Mouse (Mus musculus) embryonic facial prominence, embryonic 11.5 days (tissue): ENCODE data around the gene Nol3. TPM values are rescaled to one million over a fixed set of nuclear protein-coding genes. Genes with fewer than 3 reads are reported as not detected.

Source experiments
- ATAC-seq: fragments of 200-750 bp; cut with Nextera tagmentation; replicated peaks from 2 replicates; pipeline ENCODE4 v1.8.0; 2017; ENCODE audit warnings: low read depth; ENCODE audit not compliant: insufficient number of reproducible peaks, low FRiP score, low TSS enrichment
- DNase-seq: peaks from one replicate; pipeline ENCODE4 v3.0.0-alpha.2; 2015; ENCODE audit warnings: low spot score
- H3K27ac ChIP-seq: fragments of 300-500 bp; sonication (generic); replicated peaks from 2 replicates; pipeline ENCODE4 v1.5.1; 2014; ENCODE audit warnings: mild to moderate bottlenecking, low read depth, low read length, control low read depth
- H3K27me3 ChIP-seq: fragments of 300-500 bp; sonication (generic); 2 replicates; pipeline ENCODE4 v1.6.1; 2014; ENCODE audit warnings: mild to moderate bottlenecking, low read length, moderate library complexity, mixed read lengths; ENCODE audit not compliant: control insufficient read depth, insufficient read depth
- H3K36me3 ChIP-seq: fragments of 300-500 bp; sonication (generic); replicated peaks from 2 replicates; pipeline ENCODE4 v1.6.1; 2014; ENCODE audit warnings: low read depth, mild to moderate bottlenecking, low read length, moderate library complexity, mixed read lengths; ENCODE audit not compliant: control insufficient read depth, insufficient read depth
- H3K4me1 ChIP-seq: fragments of 300-500 bp; sonication (generic); 2 replicates; pipeline ENCODE4 v1.6.1; 2014; ENCODE audit warnings: low read length, mixed read lengths; ENCODE audit not compliant: control insufficient read depth, insufficient read depth
- H3K4me2 ChIP-seq: fragments of 300-500 bp; sonication (generic); 2 replicates; pipeline ENCODE4 v1.6.1; 2014; ENCODE audit warnings: low read depth, mild to moderate bottlenecking, control low read depth, low read length, moderate library complexity
- H3K4me3 ChIP-seq: fragments of 300-500 bp; sonication (generic); 2 replicates; pipeline ENCODE4 v1.5.1; 2014; ENCODE audit warnings: low read depth, low read length, control low read depth
- H3K9ac ChIP-seq: fragments of 300-500 bp; sonication (generic); replicated peaks from 2 replicates; pipeline ENCODE4 v1.6.1; 2014; ENCODE audit warnings: mild to moderate bottlenecking, control low read depth, low read length
- H3K9me3 ChIP-seq: fragments of 300-500 bp; sonication (generic); replicated peaks from 2 replicates; pipeline ENCODE4 v1.6.1; 2016; ENCODE audit warnings: mild to moderate bottlenecking, low read length, inconsistent platforms, mixed read lengths; ENCODE audit not compliant: control insufficient read depth
- WGBS: fragments of 180-500 bp; shearing (Covaris S2); extraction: QIAGEN DNeasy Blood & Tissue Kit; methylation state at CpG from one replicate; pipeline ENCODE4 v1.1.7; 2014; 5-methylcytosine and 5-hydroxymethylcytosine counted together
- polyA plus RNA-seq: library from polyadenylated mRNA; unstranded; fragments of >200 nt; fragmentation: Nextera tagmentation; extraction: Ambion mirVana; gene quantifications from 2 replicates; pipeline ENCODE4 v1.2.1, GENCODE M21; 2014

Gene Nol3
- polyA plus RNA-seq, 1 experiment from 2014 or later, result 0.84 TPM

DNA sequence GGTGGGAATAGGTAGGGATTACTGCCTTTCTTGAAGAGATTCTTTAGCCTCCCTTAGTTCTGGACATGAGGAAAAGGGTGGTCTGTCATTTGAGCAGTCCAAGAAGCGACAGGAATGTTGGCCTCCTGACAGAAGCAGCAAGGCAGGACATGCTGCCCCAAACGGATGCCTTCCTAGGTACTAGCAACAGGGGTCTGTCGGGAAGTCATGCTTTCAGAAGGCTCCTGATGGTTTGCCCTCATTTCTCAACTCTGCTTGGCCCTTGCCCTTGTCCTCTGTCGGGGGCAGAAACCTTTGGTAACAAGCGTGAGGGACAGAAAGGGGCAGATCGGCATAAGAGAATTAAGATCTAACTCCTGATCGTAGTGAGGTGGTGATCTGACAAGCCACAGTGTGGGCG lies 34.2 kb downstream of the Nol3 start:
- H3K4me3 ChIP-seq, result no peak overlapping the region
- ATAC-seq (no peak), DNase-seq (no peak)
- no peaks in the 10 kb centered on the region for H3K27me3 ChIP-seq
- peaks cover 5% of the 10 kb centered on the region; the same call in 1 of the 2 replicates for H3K4me1 ChIP-seq
- no peak overlapping the region for H3K27ac ChIP-seq
- H3K9ac ChIP-seq, result no peak overlapping the region
- H3K9me3 ChIP-seq, result no peaks in the 10 kb centered on the region
- H3K36me3 ChIP-seq, result no peaks in the 10 kb centered on the region
- no peak overlapping the region for H3K4me2 ChIP-seq
- WGBS, result 85% methylated on average over 8 of the region's 8 CpGs

DNA sequence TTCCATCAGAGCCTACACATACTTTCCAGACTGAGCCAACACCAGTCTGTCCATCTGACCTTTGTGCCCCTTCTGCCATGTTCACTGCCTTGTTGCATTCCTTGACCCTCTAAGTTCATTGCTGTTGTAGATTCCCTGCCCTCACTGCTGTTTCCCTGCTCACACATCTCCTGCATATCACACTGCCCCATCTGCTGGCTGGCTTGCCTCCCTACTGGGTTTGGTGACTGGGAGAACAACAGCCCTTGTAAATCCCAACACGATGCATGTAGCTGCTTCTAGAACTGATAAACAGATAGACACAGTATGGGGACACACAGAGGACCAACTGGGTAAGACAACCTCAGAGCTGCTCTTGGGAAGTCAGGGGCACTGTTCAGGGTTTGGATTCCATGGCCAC lies 35.8 kb downstream of the Nol3 start:
- no peaks in the 10 kb centered on the region for H3K9me3 ChIP-seq
- no peak overlapping the region for H3K27ac ChIP-seq
- H3K4me3 ChIP-seq, result no peak overlapping the region
- DNase-seq, result no peak
- H3K9ac ChIP-seq, result no peak overlapping the region
- WGBS, result 83% methylated on average over 1 of the region's 1 CpGs
- no peaks in the 10 kb centered on the region for H3K4me1 ChIP-seq
- H3K36me3 ChIP-seq, result no peaks in the 10 kb centered on the region; the same call in 1 of the 2 replicates
- no peak overlapping the region for H3K4me2 ChIP-seq
- ATAC-seq, result no peak
- no peaks in the 10 kb centered on the region for H3K27me3 ChIP-seq

DNA sequence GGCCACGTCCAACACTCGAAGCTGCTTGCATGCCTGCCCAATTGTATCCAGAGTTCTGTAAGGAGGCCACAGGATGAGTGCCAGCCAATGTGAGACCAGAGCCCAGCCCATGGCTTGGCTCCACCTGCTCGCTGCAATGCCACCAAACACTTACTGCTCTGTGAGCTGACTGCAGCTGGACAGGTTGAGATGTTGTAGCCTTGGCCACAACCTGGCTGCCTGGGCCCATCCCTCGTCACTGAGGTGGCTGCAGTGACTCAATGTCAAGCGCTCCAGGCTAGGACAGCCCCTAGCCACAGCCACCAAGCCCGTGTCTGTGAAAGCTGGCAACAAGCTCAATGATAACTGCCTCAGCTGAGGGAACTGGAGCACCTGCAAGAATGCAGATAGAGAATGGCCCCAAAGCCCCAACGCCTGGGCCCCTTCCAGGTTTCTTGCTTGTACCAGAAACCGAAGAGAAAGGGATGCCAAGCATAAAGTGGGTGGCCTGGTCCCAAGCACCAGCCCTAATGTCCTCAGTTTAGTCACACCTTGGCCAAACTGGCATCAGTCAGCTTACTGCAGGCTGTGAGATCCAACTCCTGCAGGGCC lies 37.0 kb downstream of the Nol3 start:
- no peak overlapping the region for H3K9ac ChIP-seq
- no peak for DNase-seq
- H3K4me2 ChIP-seq, result no peak overlapping the region
- no peaks in the 10 kb centered on the region for H3K4me1 ChIP-seq
- no peaks in the 10 kb centered on the region; the same call in 1 of the 2 replicates for H3K36me3 ChIP-seq
- no peak for ATAC-seq
- no peak overlapping the region for H3K27ac ChIP-seq
- no peaks in the 10 kb centered on the region for H3K9me3 ChIP-seq
- WGBS, result 82% methylated on average over 8 of the region's 8 CpGs
- H3K4me3 ChIP-seq, result no peak overlapping the region
- H3K27me3 ChIP-seq, result no peaks in the 10 kb centered on the region

DNA sequence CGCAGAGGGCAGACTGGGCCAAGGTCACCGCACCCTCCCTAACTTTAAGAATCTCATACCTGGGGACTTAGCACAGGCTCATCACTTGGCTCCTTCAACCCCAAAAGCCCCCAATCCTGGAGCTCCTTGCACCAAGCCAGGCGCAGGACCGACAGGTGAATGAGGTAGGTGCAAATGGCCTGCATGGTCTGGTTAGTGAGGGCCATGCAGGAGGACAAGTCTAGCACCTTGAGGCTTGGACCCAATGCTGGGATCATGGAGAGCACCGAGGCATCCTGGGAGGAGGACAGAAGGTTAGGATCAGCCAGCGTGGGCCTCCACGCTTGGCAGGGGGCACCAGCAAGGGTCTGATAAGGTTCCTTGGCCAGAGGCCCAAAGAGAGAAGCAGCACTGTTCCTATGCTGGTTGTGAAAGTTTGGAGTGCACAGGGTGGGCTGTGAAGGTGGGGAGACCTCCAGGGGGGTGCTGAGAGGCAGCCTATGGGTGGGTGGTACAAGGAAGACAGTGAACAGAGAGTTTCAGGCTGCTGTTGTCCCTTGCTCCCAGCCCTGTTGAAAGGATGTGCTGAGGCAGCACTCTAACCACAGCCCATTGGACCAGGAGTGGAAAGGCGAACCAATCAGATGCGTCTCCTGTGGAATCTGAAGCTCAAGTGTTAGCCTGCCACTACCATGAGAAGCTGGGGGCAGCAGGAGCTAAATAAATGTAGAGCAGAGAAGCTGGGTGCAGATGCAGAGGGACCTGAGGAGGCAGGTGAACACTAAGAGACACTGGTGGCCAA lies 37.9 kb downstream of the Nol3 start:
- Histone ChIP-seq H3K27me3 (no peaks in the 10 kb centered on the region), H3K9me3 (no peaks in the 10 kb centered on the region), H3K4me2 (no peak overlapping the region), H3K36me3 (no peaks in the 10 kb centered on the region; the same call in 1 of the 2 replicates), H3K4me3 (no peak overlapping the region), H3K4me1 (no peaks in the 10 kb centered on the region), H3K27ac (no peak overlapping the region), H3K9ac (no peak overlapping the region)
- ATAC-seq, result no peak
- 82% methylated on average over 9 of the region's 9 CpGs for WGBS
- no peak for DNase-seq

DNA sequence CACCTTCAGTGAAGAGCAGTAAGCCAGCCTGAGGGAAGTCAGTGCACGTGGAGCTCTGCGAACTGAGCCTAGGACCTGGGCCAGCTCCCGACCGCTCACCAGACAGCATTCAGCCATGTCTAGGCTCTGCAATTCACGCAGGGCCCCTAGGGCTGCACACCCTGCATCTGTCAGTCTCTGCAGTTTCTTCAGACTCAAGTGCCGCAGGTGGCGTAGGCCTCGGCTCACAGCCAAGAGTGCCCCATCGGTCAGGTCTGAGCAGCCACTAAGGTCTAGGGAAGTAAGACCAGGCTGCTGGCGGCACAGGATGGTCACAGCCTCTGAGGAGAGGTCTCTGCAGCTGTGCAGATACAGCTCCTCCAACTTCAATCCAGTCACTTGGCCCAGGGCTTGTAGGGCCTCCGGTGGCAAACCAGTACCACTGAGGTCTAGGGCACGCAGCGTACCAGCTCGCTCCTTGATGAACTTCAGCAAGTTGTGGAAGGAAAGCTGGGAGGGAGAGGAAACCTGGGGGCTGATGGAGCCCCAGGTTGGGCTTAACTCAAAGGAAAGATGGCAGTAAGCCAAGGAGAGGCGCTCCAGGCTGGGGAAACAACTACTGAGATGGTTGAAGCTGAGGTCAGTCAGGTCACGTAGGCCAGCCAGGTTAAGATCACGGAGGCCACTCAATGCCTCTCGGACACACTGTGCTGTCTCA lies 39.3 kb downstream of the Nol3 start:
- Histone ChIP-seq H3K4me1 (no peaks in the 10 kb centered on the region), H3K9me3 (no peaks in the 10 kb centered on the region), H3K36me3 (no peaks in the 10 kb centered on the region; the same call in 1 of the 2 replicates), H3K27ac (no peak overlapping the region), H3K27me3 (no peaks in the 10 kb centered on the region), H3K9ac (no peak overlapping the region), H3K4me3 (no peak overlapping the region), H3K4me2 (no peak overlapping the region)
- WGBS, result 85% methylated on average over 18 of the region's 18 CpGs
- ATAC-seq (no peak; the same call in 1 of the 2 replicates), DNase-seq (no peak)

DNA sequence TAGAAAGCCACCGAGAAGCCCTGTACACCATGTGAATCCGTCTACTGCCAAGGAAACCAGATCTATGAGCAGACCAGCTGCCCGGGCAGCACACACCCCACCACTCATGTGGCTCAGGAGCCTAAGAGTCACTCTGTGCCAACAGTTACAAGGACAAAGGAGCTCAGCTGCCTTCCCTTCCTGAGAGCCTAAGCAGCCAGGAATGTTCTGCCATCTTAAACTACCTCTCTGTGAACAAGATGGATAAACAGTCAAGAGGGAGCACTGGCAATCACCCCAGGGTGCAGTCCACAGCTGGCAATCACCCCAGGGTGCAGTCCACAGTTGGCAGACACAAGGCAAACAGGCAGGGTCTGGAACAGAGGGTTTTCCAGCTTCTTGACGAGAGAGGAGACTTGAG lies 42.0 kb downstream of the Nol3 start:
- H3K36me3 ChIP-seq, result no peaks in the 10 kb centered on the region; the same call in 1 of the 2 replicates
- no peak overlapping the region for H3K4me2 ChIP-seq
- no peak overlapping the region for H3K9ac ChIP-seq
- no peak for DNase-seq
- H3K27me3 ChIP-seq, result no peaks in the 10 kb centered on the region
- no peak for ATAC-seq
- H3K9me3 ChIP-seq, result no peaks in the 10 kb centered on the region
- H3K27ac ChIP-seq, result no peak overlapping the region
- H3K4me3 ChIP-seq, result no peak overlapping the region
- 83% methylated on average over 4 of the region's 4 CpGs for WGBS
- H3K4me1 ChIP-seq, result no peaks in the 10 kb centered on the region

DNA sequence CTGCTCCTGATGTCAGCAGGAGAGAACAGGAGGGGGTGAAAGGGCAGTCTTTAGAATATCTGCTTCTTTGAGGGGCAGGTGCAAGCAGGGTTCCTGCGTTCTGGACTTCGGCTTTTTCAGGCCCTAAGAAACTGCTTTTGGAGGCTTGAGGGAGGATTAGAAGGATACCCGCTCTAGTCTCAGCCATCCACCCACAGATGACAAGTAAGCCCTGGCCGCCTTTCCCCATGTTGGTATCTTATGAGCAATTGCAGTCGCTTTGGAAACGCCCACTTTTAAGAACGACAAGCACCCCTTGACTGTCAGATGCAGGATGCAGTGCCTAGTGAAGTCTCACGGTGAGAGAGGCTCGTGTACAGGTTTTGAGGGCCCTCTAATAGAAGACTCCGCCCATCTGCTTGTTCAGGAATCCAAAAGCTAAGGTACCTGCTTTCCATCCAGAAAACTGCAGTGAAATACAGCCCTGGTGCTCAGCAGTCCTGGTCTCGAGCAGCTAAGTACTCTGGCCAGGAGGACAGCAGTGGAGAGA lies 42.8 kb downstream of the Nol3 start:
- no peaks in the 10 kb centered on the region; the same call in 1 of the 2 replicates for H3K36me3 ChIP-seq
- no peak overlapping the region for H3K27ac ChIP-seq
- no peaks in the 10 kb centered on the region for H3K27me3 ChIP-seq
- ATAC-seq (no peak), DNase-seq (no peak)
- no peak overlapping the region for H3K4me3 ChIP-seq
- H3K9ac ChIP-seq, result no peak overlapping the region
- no peak overlapping the region for H3K4me2 ChIP-seq
- no peaks in the 10 kb centered on the region for H3K4me1 ChIP-seq
- 85% methylated on average over 11 of the region's 11 CpGs for WGBS
- no peaks in the 10 kb centered on the region for H3K9me3 ChIP-seq
